Mouse (Mus musculus) C2C12 (cell line): Measurements from ENCODE around the gene Gcdh.

ENCODE experiments used
- CTCF ChIP-seq: IDR thresholded peaks from one replicate; pipeline ENCODE4 v1.5.1; 2011; ENCODE audit not compliant: control insufficient read depth, insufficient read depth, insufficient read length
- USF1 ChIP-seq: IDR thresholded peaks from one replicate; pipeline ENCODE4 v1.6.1; 2011; ENCODE audit warnings: low read depth, mild to moderate bottlenecking, control low read depth, moderate library complexity

DNA sequence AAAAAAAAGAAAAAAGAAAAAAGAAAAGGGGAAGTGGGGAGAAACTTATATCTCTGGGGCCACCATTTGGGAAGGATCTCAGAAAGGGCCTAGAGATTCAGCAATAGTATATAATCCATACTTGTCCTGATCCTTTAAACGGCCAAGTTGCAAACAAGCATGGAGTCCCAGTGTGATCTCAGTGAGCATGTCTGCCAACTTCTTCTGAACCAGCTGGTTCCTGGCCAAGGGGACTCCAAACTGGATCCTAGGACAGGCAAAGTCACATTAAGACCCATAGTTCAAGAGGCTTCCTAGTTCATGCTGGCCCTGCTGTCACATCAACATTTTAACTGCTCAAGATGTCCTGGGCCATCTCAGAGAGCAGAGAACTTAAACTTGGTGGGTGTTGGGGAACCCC is 4.6 kb downstream of the Gcdh start:
- TF ChIP-seq CTCF (no peak), USF1 (no peak)
